Mouse (Mus musculus): ENCODE data around the gene Pacsin1.
A peak's percentile ranks its signal among the peaks of the same experiment; 100 is the strongest.
"Not testable (repeated sequence)": the region's sequence is repeated elsewhere in the genome, so short reads cannot be mapped to it uniquely, and the experiment has no call there.

The Pacsin1 gene

DNA sequence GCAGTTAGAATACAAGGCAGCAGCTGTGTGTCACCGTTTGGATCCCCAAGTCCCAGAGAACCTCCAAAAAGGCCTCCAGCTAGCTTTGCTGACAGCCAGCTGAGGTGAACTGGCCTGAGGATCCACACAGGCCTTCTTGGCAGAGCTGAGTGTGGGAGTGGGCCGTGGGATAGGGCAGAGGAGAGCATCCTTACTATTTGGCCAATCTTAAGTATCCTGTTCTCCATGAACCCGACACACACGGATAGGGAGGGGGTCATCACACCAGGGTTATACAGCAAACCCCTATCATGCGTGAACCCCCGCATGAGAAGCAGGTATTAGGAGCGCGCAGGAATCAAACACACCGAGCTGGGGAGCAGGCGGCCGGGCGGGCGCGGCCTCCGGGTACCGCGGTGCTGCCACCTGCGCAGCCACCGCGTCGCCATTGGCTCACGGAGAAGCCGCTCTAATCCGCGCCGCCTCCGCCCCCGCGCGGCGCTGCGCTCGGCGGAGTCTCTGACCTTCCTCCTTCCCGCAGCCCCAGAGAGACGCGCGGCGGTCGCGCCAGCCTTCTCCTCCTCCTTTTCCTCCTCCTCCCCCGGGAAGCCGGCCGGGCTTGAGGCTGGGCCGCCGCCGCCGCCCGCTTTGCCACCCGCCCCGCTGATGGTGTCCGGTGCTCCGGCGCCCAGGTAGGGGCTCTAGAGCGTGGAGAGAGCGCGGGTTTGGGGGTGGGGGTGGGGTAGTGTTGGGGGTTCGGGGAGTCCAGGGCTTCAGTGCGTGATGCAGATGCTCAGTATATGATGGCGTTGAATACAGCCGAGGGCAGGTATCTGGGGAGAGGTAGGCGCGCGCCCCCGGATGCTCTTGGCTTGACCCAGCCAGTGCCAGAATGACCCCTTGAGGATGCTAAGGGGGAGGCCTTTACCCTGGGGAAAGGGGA lies at the start of gene Pacsin1:
Pacsin1 (plus strand) TSS at position 421 of the 922 bp plus-strand sequence.
- peak; percentile 33 for DNase-seq (ENCODE audit: extremely low spot score)

DNA sequence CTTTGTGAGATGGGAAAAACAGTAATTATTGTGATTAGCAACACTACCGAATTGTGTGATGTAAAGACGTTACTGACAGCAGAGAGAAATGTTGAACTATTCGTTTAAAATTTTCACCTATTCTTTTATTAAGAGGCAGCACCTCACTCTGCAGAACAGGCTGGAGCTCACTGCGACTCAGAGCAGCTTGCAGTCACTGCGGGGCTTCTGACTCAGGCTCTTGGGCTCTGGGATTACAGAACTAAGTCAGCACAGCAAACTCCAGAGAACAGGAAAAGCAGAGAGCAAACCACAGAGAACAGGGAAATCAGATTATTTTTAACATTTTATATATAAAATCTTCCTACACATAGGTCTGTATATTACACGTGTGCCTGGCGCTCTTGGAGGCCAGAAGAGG lies 45.7 kb upstream of the Pacsin1 start:
- DNase-seq (ENCODE audit: extremely low spot score) = no peak

DNA sequence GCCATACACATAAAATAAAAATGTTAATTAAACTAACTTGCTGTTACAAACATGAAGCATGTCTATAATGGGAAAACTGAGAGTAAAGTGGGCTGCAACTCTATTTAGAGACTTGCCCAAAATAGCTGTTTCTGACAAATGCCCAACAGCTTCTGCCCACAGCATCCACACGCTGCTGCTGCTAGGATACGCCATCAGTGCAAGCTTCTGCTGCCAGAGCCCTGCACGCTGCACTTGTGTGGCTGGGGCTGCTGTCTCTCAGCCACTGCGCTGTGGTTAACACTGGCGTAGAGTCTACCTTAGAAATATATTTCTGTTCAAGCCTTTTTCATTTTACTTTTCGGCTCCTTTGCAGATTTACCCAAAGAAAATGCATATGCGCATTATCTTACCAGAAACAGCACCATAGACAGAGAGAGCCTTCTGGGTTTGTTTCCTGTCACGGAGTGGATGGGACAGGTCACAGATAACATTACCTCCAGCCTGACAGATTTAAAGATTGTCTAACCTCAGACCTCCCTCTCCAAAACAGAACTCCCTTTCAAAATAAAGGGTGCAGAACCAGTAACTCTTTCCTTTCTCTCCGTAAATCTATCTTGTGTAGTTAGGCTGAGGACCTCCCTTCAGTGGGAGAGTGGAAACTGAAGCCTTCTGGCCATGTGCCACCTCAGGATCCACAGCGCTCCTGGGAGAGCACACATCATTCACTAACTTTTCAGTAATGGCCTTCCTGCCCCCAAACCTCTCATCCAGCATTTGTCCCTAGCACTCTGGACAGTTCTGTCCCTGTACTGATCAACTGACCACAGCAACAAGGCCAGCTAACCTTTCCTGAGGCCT lies 44.4 kb upstream of the Pacsin1 start:
- no peak for DNase-seq (ENCODE audit: extremely low spot score)

DNA sequence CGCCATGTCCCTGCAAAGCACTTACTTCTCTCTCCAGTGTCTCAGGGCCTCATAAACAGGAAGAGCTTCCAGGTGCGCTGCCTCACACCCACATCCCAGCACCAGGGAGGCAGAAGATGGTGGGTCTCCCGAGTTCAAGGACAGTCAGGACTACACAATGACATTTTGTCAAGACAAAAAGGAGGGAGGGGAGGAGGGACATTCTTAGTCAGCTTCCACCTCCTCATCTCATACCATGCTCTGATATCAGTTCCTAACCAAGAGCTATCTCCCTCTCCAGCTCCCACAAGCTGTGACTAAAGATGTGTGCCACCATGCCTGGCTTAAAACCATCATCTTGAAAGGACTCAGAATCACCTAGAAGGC lies 43.8 kb upstream of the Pacsin1 start:
- DNase-seq (ENCODE audit: extremely low spot score) = no peak

DNA sequence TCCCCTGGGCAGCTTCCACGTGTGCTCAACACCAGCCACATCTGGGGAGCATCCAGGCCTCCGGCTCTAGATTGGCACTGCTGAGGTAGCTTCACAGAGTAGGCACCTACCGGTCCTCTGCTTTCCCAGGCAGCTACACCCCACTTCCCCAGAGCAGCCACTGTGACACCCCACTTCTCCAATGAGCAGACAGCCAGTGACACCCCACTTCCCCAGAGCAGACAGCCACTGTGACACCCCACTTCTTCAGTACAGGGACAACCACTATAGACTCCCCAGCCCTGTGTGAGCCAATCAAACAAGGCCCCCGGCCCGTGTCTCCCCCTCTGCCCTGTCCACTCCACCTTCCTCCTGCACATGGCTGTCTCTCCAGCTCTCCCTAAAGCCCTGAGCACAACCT lies 43.3 kb upstream of the Pacsin1 start:
- no peak for DNase-seq (ENCODE audit: extremely low spot score)

DNA sequence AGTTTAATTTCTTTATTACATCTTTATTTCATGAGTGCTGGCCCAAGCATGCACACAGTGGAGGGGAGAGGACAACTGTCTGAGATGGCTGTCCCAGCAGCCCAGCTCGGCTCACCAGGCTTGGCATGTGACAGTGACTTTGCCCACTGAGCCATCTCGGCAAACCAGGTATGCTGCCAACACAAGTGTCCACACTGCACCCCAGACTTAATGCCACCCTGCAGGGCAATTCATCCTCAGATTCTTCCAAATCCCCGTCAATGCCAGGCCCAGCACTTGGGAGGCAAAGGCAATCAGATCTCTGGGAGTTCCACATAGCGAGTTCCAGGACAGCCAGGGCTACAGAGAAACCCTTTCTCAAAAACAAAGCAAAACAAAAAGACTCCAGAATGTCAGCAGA lies 42.3 kb upstream of the Pacsin1 start:
- no peak for DNase-seq (ENCODE audit: extremely low spot score)

DNA sequence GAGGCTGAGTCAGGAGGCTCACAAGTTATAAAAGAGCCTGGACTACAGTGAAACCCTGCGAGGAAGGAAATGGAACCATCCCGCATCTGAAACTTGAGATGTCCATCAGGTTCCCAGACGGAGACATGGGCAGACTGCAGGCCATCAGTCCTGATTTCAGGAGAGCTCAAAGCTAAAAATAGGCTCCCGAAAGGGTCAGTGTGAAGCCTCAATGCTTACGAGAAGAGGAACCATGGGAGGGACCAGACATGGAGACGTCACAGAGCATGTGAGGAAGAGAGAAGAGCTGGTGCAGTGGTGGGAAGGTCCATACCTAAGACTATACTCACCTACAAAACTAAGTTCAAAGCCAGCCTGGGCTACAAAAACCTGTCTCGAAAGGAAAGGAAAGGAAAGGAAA lies 39.9 kb upstream of the Pacsin1 start:
- no peak for DNase-seq (ENCODE audit: extremely low spot score)

DNA sequence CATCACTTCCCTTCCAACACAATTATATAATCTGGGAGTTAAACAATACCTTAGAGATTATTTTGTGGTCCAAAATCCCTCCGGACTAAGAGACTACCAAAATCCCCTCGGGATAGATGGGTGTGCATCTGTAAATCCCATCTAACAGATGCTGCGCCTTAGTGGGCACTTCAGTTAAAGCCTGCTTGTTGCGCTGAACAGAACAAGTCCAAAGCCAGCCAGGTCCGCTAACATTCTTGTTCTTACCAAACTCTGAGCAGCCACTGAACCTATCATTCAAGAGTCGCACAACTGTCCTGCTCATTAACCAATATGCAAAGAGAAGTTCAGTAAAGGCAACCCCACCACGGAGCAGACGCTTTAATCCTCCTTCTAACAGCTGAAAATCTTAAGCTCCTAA lies 34.1 kb upstream of the Pacsin1 start:
- DNase-seq (ENCODE audit: extremely low spot score) = no peak

DNA sequence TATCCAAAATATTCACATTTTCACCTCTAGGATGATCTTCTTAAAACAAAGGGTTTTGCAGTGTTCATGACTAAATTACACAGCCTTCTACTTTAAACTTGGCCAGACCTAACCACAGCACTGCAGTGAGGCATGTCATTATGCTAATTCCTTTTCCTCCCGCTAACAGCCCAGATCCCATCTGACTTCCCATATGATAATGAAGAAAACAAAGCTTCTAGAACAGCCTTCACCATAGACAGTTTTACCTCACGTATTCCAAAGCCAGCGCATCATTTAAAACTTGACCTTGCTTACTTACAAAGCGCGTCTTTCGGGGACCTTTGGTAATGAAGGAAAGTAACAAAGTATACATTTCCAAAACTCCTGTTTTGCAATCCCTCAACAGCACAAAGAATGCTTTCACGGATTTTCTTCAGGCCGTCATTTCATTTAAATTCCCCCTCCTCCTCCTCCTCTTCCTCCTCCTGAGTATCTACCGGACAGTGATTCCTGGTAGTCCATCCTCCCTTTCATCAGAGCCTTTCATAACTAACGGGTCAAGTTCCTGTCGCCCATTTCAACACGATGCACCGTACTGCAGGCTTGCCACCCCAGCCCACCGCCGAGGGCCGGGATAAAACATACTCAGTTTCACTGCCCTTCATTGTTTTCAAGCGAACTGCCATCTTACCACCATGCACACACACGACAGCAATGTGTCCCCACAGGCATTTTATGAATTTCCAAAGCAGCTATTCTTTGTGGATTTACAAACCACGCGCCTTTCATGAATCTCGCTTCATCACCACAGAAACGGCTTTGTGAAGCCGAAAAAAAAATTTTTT lies 33.4 kb upstream of the Pacsin1 start:
- DNase-seq (ENCODE audit: extremely low spot score) = peak; percentile 56

DNA sequence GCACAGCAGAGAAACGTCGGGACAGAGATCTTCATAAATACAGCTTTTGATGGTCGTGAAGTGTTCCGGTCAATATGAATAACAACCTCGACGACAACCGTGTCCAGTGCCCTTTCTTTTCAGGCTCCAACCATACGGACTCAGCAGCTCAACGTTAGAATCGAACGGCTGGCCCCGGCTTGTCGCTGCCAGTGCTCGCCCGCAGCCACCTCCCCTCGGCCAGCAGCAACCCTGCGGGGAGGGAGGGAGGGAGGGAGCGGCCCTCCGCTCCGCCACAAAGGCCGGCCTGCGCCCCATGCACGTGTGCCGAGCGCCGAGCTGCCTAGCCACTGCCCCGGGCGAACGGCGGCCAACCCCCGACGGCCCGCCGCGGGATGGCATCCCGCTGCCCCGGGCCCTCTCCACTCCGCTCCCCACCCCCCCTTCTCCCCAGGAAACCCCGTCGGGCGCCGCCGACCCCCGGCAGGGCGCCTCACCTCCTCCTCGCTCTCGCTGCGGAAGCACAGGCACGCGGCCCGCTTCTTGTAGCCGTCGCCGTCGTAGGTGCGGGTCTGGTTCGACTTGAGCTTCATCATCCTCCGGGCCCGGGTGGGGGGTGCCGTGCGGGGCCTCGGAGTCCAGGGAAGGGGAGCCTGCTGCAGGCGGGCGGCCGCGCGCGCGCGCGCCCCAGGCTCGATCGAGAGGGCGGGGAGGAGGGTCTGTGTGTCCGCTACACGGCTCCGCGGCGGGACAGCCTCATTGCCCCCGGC lies 32.5 kb upstream of the Pacsin1 start:
- DNase-seq (ENCODE audit: extremely low spot score) = peak; percentile 76

DNA sequence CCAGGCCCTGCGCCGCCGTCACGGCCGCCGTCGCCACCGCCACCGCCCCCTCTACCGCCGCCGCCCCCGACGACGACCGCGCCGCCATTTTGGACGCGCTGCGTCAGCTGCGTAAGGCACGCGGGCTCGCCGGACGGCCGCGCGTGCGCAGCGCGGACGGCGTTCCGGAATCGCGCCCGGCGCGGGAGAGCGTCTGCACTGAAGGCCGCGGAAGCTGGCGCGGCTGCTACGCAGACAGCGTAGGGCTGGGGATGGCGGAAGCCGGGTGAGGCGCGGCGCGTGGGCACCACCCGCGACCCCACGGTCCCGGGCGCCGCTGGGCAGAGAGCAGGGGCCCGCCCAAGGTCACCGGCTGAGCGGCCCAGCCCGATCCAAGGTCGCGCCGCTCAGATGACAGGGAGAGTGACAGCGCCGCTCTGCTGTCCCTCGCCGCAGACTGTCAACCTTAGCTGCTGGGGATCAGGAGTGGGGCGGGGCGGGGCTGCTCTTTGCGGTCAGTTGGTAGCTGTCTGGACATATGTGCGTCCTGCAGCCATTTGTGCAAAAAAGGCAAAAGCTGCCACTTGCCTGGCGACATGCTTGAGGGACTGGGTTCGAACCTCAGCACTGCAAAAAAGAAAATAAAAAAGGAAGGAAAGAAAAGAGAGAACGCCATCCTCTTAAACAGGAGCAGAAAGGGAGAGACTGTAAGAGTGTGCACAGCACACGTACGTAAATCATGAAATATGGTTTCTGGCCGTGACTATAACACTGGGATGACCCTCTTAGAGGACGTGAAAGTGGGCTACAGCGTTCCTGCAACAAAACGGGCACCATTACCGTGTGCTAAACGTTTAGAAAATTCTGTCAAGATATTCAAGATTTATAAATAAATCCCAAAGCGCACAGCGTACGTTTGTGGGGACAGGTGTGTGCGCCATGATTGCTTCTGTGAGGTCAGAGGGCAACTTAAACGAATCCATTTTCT lies 31.7 kb upstream of the Pacsin1 start, which contains the start of gene Nudt3:
Nudt3 (minus strand) TSS at position 136 of the 967 bp plus-strand sequence.
- peak; percentile 90 for DNase-seq (ENCODE audit: extremely low spot score)

DNA sequence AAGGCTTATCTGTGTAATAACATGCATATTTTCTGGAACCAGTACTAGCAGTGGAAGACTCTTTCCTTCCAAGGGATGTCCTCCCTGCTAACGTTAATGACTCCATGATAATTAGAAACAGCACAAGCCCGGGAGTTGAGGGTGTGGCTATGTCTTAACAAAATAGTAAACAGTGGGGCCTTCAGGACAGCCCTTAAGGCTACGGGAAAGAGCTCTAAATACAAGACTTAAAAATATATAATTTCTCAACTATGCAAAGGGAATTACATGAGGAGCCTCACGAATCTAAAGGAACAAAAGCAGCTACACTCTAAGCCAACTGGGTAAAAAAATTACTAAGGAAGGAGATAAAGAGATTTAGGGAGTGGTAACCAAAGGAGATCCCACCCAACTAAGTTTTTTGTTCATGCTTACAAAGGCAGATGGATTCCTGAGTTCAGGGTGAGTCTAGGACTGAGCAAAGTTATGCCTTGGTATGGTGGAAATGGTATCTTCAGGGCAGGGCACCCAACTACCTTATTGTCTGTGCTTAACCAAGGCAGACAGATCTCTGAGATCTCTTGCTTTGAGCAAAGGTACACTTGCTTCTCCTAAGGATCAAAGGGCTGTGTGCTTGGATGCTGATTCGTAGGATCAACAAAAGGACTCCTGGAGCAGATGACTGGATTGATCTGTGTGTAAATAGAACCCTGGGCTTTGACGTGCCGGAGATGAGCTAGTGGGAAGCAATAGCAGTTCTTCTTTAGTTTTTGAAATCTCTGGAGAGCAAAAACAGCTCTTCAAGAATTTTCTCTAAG lies 29.7 kb upstream of the Pacsin1 start:
- no peak for DNase-seq (ENCODE audit: extremely low spot score)

DNA sequence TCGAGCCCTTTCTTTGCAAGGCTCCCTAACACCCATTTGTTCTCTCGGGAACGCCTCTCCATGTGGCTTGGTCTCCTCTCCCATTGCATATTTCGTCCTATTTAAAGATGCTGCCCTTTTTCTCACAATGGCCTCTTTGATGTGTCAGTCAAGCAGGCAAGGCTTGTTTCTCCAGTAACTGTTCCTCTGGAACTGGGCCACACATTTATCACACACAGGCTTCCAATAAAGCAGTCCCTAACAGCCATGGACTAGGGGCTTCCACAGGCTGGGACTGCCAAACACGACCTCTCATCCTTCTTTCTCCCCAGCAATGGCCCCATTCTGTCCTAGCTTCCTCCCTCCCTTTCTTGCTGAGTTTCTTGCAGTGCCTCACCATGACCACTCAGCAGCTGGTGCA lies 28.6 kb upstream of the Pacsin1 start:
- no peak for DNase-seq (ENCODE audit: extremely low spot score)

DNA sequence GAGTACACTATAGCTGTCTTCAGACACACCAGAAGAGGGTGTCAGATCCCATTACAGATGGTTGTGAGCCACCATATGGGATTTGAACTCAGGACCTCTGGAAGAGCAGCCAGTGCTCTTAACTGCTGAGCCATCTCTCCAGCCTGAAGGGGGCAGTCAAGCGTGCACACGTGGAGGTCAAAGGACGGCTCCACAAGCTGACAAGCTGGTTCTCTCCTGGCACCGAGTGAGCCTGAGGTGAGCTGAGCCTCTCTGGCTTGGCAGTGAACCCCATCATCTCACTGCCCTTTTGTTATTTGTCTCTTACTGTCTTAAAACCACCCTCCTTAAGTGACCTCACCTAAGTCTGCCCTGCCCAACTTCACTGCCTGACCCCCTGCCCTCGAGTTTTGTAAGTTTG lies 27.9 kb upstream of the Pacsin1 start:
- DNase-seq (ENCODE audit: extremely low spot score) = no peak

DNA sequence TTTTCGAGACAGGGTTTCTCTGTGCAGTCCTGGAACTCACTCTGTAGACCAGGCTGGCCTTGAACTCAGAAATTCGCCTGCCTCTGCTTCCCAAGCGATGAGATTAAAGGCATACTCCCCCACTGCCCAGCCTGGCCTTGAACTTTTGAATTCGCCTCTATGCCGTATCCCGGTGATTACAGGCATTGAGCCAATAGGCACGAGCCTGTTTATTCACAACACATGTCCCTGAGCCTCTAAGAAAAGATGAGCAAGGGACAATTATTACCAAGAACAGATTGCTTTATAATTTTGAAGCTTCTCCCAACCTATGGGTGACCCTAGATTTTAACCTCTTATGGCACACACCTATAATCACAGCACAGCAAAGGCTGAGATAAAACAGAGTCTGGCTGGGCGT lies 26.9 kb upstream of the Pacsin1 start:
- no peak for DNase-seq (ENCODE audit: extremely low spot score)

DNA sequence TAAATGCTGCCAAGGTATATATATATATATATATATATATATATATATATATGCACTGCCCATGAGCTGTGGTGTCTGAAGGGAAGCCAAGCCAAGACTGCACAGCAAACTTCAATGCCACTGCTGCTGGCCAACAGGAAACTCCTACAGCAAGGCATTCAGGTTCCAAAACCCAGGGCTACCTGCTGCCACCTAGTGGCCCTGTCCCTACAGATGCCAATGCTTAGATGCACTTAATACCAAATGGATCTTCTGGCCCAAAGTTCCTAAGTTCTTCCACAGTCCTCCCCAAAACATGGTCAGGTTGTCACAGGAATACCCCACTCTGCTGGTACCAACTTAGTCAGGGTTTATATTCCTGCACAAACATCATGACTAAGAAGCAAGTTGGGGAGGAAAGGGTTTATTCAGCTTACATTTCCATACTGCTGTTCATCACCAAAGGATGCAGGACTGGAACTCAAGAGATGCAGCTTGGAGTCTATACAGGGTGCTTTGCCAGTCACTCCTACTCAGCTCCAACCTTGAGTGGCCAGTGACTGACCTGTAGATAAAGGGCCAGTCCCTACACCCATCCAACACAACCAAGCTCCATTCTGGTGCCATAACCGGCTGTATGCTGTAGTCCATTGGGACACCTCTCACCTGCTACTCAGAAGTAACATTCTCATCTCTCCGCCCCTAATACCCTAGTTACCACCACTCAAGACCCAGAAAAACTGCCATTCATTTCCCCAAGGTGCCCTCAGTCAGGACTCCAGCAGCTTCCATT lies 25.9 kb upstream of the Pacsin1 start:
- peak; percentile 81 for DNase-seq (ENCODE audit: extremely low spot score)

DNA sequence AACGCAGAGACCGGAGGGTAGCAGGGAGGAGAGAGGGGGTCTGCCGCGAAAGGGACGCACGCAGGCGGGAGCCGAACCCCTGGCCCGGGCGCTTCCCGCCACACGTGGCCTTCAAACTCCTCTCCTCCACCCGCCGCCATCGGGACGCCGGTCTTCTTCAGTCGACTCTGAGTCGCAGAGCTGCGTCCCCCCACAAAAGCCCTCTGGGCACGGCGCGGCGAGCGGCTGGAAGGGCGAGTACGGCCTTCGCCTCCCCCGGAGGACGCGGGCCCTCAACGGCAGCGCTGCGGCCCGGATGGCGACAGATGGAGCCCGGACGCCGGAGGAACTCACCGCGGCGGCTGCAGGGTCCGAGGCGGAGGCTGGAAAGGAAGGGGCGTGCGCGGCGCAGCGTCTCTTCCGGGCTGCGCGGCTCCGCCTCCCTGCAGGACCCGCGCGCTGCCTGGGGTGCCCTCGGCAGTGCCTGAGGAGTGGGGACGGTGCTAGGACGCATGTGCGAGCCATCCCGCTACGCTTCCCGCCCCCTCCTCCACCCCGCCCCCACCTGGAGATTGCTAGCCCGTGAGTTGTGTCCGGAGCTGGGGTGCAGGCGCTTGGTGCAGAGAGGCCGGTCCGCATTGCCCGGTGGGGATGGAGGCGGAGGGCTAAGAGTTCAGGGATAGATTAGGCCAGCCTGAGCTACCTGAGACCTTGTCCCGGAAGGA lies 20.3 kb upstream of the Pacsin1 start, which contains the start of gene RPS10-NUDT3:
RPS10-NUDT3 (minus strand) TSS at position 352 of the 704 bp plus-strand sequence.
- DNase-seq (ENCODE audit: extremely low spot score) = peak; percentile 96

DNA sequence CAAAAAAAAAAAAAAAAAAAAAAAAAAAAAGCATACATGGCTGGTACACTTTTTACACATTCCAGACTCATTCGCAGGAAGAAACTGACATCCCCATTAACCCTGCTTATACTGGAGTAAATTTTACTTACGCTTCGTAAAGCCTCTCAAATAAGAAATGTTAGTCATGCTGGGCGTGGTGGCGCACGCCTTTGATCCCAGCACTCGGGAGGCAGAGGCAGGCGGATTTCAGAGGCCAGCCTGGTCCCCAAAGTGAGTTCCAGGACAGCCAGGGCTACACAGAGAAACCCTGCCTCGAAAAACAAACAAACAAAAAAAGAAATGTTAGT lies 19.8 kb upstream of the Pacsin1 start:
- not testable (repeated sequence) for DNase-seq (ENCODE audit: extremely low spot score)

Measured in embryo, embryonic 9.5 days (tissue).